Mouse (Mus musculus) limb, embryonic 15.5 days (tissue): ENCODE results near the gene Pde10a. TPM values are rescaled to one million over a fixed set of nuclear protein-coding genes. Genes with fewer than 3 reads are reported as not detected.

Experiments
- polyA plus RNA-seq: library from polyadenylated mRNA; unstranded; fragments of >200 nt; fragmentation: Nextera tagmentation; extraction: Ambion mirVana; gene quantifications from 2 replicates; pipeline ENCODE4 v1.2.1, GENCODE M21; 2015

The Pde10a gene
- polyA plus RNA-seq, 1 experiment from 2014 or later, result 3.1 TPM

Other genes with a start within 250 kb of the Pde10a start
- gene Mpc1, start 242.5 kb upstream of the Pde10a start, polyA plus RNA-seq, result 156 and 164 TPM in 2 replicates
- 69.3 and 71.1 TPM in 2 replicates for gene Sft2d1, start 214.3 kb upstream of the Pde10a start, polyA plus RNA-seq
- gene Prr18, start 187.9 kb upstream of the Pde10a start, polyA plus RNA-seq, result 0.09 and 0.24 TPM in 2 replicates
- gene T2, start 169.4 kb upstream of the Pde10a start, polyA plus RNA-seq, result 0.58 and 0.72 TPM in 2 replicates
- 0.52 and 0.70 TPM in 2 replicates for gene T, start 90.9 kb upstream of the Pde10a start, polyA plus RNA-seq
- 0.16 TPM in 1 of 2 replicates, not detected in the other for gene Gm17087, start 41.6 kb downstream of the Pde10a start, polyA plus RNA-seq